Mouse (Mus musculus): ENCODE data around the gene Abhd13.
A peak's percentile ranks its signal among the peaks of the same experiment; 100 is the strongest.

The Abhd13 gene

GRCm38 (mm10) chr8:10016252-10016651 lies 38.7 kb downstream of the Abhd13 start:
- DNase-seq (ENCODE audit: low spot score): no peak

- peak; percentile 9 for DNase-seq (ENCODE audit: low spot score)
Observed at GRCm38 (mm10) chr8:10017231-10017630, 39.7 kb downstream of the Abhd13 start.

GRCm38 (mm10) chr8:10030320-10031060 lies 53.0 kb downstream of the Abhd13 start:
- DNase-seq (ENCODE audit: low spot score): no peak

GRCm38 (mm10) chr8:10031177-10031576 lies 53.7 kb downstream of the Abhd13 start:
- no peak for DNase-seq (ENCODE audit: low spot score)

GRCm38 (mm10) chr8:10040866-10041265 lies 63.4 kb downstream of the Abhd13 start:
- no peak for DNase-seq (ENCODE audit: low spot score)
